Mouse (Mus musculus) heart, postnatal 0 days (tissue): ENCODE measurements around the gene Msrb1.

Source experiments
- CTCF ChIP-seq: IDR thresholded peaks from 2 replicates; pipeline ENCODE4 v1.5.1; 2016; ENCODE audit warnings: antibody characterized with exemption, control low read depth, low read depth
- EP300 ChIP-seq: IDR thresholded peaks from 2 replicates; pipeline ENCODE4 v1.6.1; 2016; ENCODE audit warnings: antibody characterized with exemption, low read depth

DNA sequence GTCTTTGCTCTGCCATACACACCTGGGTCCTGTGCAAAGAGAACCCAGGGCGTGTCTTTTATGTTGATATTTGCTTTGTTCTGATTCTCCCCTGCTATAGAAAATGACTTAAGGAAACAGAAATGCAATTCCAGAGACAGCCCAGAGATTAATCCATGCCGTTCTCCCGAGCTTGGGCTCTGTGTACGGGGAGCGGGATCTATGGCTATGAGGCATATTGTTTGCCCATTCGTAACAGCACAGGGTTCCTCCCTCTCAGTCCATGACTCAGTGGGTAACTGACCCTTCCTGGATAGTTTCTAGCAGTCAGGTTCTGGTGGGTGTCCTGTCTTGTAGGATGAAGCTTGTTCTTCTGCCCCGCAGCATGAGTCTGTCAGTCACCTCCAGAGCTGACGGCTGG lies 38.7 kb downstream of the Msrb1 start:
- TF ChIP-seq EP300 (no peak), CTCF (no peak)
